Mouse (Mus musculus): ENCODE data around the gene Batf. TPM values are rescaled to one million over a fixed set of nuclear protein-coding genes. Genes with fewer than 3 reads are reported as not detected.
A peak's percentile ranks its signal among the peaks of the same experiment; 100 is the strongest.

Batf gene
- 0.77 TPM in 1 of 2 replicates, not detected in the other for total RNA-seq (2014; rRNA removed)
- polyA plus RNA-seq (2015; fragmentation: Nextera tagmentation; extraction: Ambion mirVana): 0.65 and 1.3 TPM in 2 replicates

GRCm38 (mm10) chr12:85686466-85687216, at the start of gene Batf:
Batf (plus strand) TSS chr12:85686669.
- H3K9me3 ChIP-seq (ENCODE audit: low read length): no peaks in the 10 kb centered on the region
- H3K4me2 ChIP-seq (ENCODE audit: low read depth): no peak within 1 kb of the TSS; the same call in 1 of the 2 replicates
- DNase-seq (no peak), ATAC-seq (no peak)
- H3K4me3 ChIP-seq (ENCODE audit: low read depth, low read length): no peak within 1 kb of the TSS
- H3K36me3 ChIP-seq (ENCODE audit: insufficient read depth): no peaks in the 10 kb centered on the region
- no peaks in the 10 kb centered on the region for H3K4me1 ChIP-seq (ENCODE audit: insufficient read depth)
- whole genome bisulfite sequencing: 51% methylated on average over 21 of the region's 22 CpGs
- H3K27ac ChIP-seq (ENCODE audit: low read depth, low read length): no peak within 1 kb of the TSS
- no peaks in the 10 kb centered on the region for H3K27me3 ChIP-seq (ENCODE audit: insufficient read depth, low read length)
- no peak within 1 kb of the TSS for H3K9ac ChIP-seq
- no peak for TF ChIP-seq CTCF (IDR thresholded peaks at IDR 0.05; ENCODE audit: low read depth)

- Histone ChIP-seq H3K36me3 (ENCODE audit: insufficient read depth) (peaks cover 7% of the 10 kb centered on the region; the same call in 1 of the 2 replicates), H3K4me3 (ENCODE audit: low read depth, low read length) (no peak overlapping the region), H3K9me3 (ENCODE audit: low read length) (no peaks in the 10 kb centered on the region), H3K9ac (no peak overlapping the region), H3K27me3 (ENCODE audit: insufficient read depth, low read length) (no peaks in the 10 kb centered on the region), H3K4me1 (ENCODE audit: insufficient read depth) (no peaks in the 10 kb centered on the region), H3K27ac (ENCODE audit: low read depth, low read length) (no peak overlapping the region), H3K4me2 (ENCODE audit: low read depth) (no peak overlapping the region)
- no peak for TF ChIP-seq CTCF (IDR thresholded peaks at IDR 0.05; ENCODE audit: low read depth)
- DNase-seq: no peak
- ATAC-seq: no peak
- 91% methylated on average over 9 of the region's 9 CpGs for WGBS
Observed at GRCm38 (mm10) chr12:85637932-85638331, 48.5 kb upstream of the Batf start.

- ATAC-seq (no peak), DNase-seq (no peak)
- H3K27ac ChIP-seq (ENCODE audit: low read depth, low read length): no peak overlapping the region
Observed at GRCm38 (mm10) chr12:85638541-85639325, 47.7 kb upstream of the Batf start.

GRCm38 (mm10) chr12:85639326-85640008, 47.0 kb upstream of the Batf start:
- Histone ChIP-seq H3K4me2 (ENCODE audit: low read depth) (no peak overlapping the region), H3K9ac (no peak overlapping the region), H3K4me1 (ENCODE audit: insufficient read depth) (no peaks in the 10 kb centered on the region), H3K9me3 (ENCODE audit: low read length) (no peaks in the 10 kb centered on the region), H3K36me3 (ENCODE audit: insufficient read depth) (peaks cover 7% of the 10 kb centered on the region; the same call in 1 of the 2 replicates), H3K4me3 (ENCODE audit: low read depth, low read length) (no peak overlapping the region), H3K27me3 (ENCODE audit: insufficient read depth, low read length) (no peaks in the 10 kb centered on the region), H3K27ac (ENCODE audit: low read depth, low read length) (no peak overlapping the region)
- 50% methylated on average over 12 of the region's 12 CpGs for WGBS
- TF ChIP-seq CTCF (IDR thresholded peaks at IDR 0.05; ENCODE audit: low read depth): no peak
- ATAC-seq: peak; percentile 40
- DNase-seq: peak; percentile 55

More at GRCm38 (mm10) chr12:85638541-85639325, 47.7 kb upstream of the Batf start:
- no peak for TF ChIP-seq CTCF (IDR thresholded peaks at IDR 0.05; ENCODE audit: low read depth)
- no peaks in the 10 kb centered on the region for H3K27me3 ChIP-seq (ENCODE audit: insufficient read depth, low read length)
- 80% methylated on average over 20 of the region's 20 CpGs for WGBS
- H3K36me3 ChIP-seq (ENCODE audit: insufficient read depth): peaks cover 7% of the 10 kb centered on the region; the same call in 1 of the 2 replicates
- H3K4me3 ChIP-seq (ENCODE audit: low read depth, low read length): no peak overlapping the region
- H3K4me1 ChIP-seq (ENCODE audit: insufficient read depth): no peaks in the 10 kb centered on the region
- no peak overlapping the region for H3K9ac ChIP-seq
- H3K4me2 ChIP-seq (ENCODE audit: low read depth): no peak overlapping the region
- no peaks in the 10 kb centered on the region for H3K9me3 ChIP-seq (ENCODE audit: low read length)

GRCm38 (mm10) chr12:85640852-85641563, 45.5 kb upstream of the Batf start:
- H3K36me3 ChIP-seq (ENCODE audit: insufficient read depth): peaks cover 7% of the 10 kb centered on the region; the same call in 1 of the 2 replicates
- DNase-seq (no peak), ATAC-seq (no peak)
- H3K27me3 ChIP-seq (ENCODE audit: insufficient read depth, low read length): no peaks in the 10 kb centered on the region
- H3K4me1 ChIP-seq (ENCODE audit: insufficient read depth): no peaks in the 10 kb centered on the region
- no peaks in the 10 kb centered on the region for H3K9me3 ChIP-seq (ENCODE audit: low read length)
- no peak overlapping the region for H3K27ac ChIP-seq (ENCODE audit: low read depth, low read length)
- no peak overlapping the region for H3K4me3 ChIP-seq (ENCODE audit: low read depth, low read length)
- no peak overlapping the region for H3K9ac ChIP-seq
- 87% methylated on average over 10 of the region's 10 CpGs for WGBS
- H3K4me2 ChIP-seq (ENCODE audit: low read depth): no peak overlapping the region
- TF ChIP-seq CTCF (IDR thresholded peaks at IDR 0.05; ENCODE audit: low read depth): no peak

- Histone ChIP-seq H3K9me3 (ENCODE audit: low read length) (no peaks in the 10 kb centered on the region), H3K36me3 (ENCODE audit: insufficient read depth) (peaks cover 7% of the 10 kb centered on the region; the same call in 1 of the 2 replicates), H3K27ac (ENCODE audit: low read depth, low read length) (no peak overlapping the region), H3K4me3 (ENCODE audit: low read depth, low read length) (no peak overlapping the region), H3K4me2 (ENCODE audit: low read depth) (no peak overlapping the region), H3K27me3 (ENCODE audit: insufficient read depth, low read length) (no peaks in the 10 kb centered on the region), H3K9ac (no peak overlapping the region), H3K4me1 (ENCODE audit: insufficient read depth) (no peaks in the 10 kb centered on the region)
- ATAC-seq: no peak
- 55% methylated on average over 4 of the region's 4 CpGs for WGBS
- no peak for TF ChIP-seq CTCF (IDR thresholded peaks at IDR 0.05; ENCODE audit: low read depth)
- DNase-seq: peak; percentile 2
Observed at GRCm38 (mm10) chr12:85641564-85641931, 44.9 kb upstream of the Batf start.
